Mouse (Mus musculus): ENCODE results near the gene Gm28047. TPM values are rescaled to one million over a fixed set of nuclear protein-coding genes. Genes with fewer than 3 reads are reported as not detected.

The Gm28047 gene
- polyA plus RNA-seq, 1 experiment, result not detected

GRCm38 (mm10) chr15:102624291-102624969 lies 437 bp downstream of the Gm28047 start:
- no peak for TF ChIP-seq GATA1 (IDR thresholded peaks at IDR 0.05; ENCODE audit: low read length)

DNA sequence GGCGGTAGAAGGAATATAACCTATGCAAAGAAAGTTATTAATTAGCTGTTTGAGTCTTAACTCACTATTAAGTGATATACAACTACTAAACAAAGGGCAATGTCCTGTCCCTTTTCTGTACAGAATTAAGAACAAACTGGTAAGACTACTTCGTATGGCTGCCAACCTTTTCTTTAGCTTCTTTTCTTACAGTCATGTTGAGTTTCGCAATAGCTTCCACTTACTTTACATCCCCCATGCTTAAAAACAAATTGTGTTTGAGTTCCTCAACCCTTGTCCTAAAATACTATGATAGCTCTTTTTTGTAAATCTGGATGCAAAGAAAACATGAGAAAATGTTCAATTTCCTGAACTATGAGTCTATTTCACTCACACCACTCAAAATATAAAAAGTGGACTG lies 1.7 kb downstream of the Gm28047 start:
- no peak for TF ChIP-seq GATA1 (IDR thresholded peaks at IDR 0.05; ENCODE audit: low read length)

DNA sequence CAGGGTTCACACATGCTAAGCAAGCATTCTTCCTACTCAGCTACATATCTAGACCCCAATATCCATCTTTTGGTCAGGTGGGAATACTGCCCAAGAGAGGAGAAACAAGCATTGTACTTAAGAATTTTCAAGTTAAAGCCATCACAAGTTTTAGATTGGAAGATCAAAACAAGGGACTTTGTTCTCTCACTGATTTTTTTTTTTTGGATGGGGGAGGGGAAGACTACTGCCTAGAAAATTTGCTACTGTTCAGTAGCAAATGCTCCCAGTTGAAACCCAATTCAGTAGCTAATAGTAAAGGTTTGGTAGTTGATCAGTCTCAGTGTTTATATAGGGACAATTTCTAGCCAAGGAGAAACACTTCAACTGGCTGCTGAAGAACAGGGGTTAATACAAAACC lies 2.3 kb downstream of the Gm28047 start:
- no peak for TF ChIP-seq GATA1 (IDR thresholded peaks at IDR 0.05; ENCODE audit: low read length)

GRCm38 (mm10) chr15:102620765-102621164 lies 4.1 kb downstream of the Gm28047 start:
- no peak for TF ChIP-seq GATA1 (IDR thresholded peaks at IDR 0.05; ENCODE audit: low read length)

- no peak for TF ChIP-seq GATA1 (IDR thresholded peaks at IDR 0.05; ENCODE audit: low read length)
These were observed 5.4 kb downstream of the Gm28047 start for GRCm38 (mm10) chr15:102619486-102619885.

DNA sequence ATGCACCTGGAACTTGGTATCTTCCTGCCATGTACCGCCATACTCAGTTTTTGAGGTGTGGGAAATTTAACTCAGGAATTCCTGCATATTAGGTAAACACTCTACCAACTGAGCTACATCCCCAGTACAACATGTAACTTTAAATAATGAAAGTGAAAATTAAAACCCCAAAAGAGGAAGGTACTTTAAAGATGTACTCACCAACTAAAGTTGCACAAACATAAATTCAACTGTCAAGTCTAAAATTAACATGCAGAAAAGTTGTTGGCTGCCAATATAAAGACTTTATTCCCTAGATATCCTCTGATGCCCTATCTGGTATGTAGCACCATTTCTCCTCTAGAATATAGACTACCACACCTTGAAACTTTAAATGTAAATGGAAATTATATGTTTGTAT lies 7.2 kb downstream of the Gm28047 start:
- no peak for TF ChIP-seq GATA1 (IDR thresholded peaks at IDR 0.05; ENCODE audit: low read length)

DNA sequence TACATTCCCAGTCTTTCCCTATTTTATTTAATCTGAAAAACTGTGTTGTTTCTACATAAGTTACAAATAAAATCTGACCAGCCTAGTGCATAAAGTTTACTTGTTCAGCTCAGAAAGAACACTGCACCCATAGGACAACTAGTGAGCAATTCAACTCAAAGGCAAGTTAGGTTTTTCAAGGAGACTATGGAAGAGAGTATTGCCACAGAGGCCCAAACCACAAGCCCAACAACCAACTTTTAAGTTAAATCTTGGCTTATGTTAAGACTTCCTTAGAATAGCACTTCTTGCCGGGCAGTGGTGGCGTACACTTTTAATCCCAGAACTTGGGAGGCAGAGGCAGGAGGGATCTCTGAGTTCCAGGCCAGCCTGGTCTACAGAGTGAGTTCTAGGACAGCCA lies 8.7 kb downstream of the Gm28047 start:
- no peak for TF ChIP-seq GATA1 (IDR thresholded peaks at IDR 0.05; ENCODE audit: low read length)

DNA sequence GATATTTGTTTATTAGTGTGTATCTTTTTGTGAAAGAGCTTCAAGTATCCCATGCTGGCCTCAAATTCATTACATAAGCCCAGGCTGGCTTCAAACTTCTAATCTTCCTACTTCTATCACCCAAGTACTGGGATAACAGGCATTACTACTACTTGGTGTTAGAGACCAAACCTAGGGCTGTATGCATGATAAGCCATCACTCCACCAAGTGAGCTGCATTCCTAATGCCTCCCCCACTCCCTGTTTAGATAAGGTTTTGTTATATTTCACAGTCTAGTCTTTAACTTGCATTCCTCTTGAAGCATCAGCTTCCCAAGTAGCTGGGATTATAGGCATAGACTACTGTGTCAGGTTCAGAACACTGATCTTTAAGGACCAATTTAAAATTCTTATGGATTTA lies 10.6 kb downstream of the Gm28047 start:
- TF ChIP-seq GATA1 (IDR thresholded peaks at IDR 0.05; ENCODE audit: low read length), result no peak

DNA sequence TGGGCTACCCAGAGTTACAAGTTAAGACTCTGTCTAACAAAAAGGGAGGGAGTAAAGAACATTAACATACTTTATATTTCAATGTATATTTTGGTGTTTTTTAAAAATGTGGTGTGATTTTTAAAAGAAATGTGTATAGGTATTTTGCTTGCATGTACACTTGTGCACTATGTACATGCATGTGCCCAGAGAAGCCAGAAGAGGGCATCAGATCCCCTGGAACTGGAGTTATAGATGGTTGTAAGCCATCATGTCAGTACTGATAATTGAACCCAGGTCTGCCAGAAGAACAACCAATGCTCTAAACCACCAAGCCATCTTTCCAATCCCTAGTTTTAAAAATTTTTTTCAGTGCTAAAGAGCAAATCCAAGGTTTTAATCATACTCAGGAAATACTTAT lies 11.9 kb downstream of the Gm28047 start:
- no peak for TF ChIP-seq GATA1 (IDR thresholded peaks at IDR 0.05; ENCODE audit: low read length)

GRCm38 (mm10) chr15:102593996-102594656 lies 30.7 kb downstream of the Gm28047 start:
- TF ChIP-seq GATA1 (IDR thresholded peaks at IDR 0.05; ENCODE audit: low read length), result no peak

DNA sequence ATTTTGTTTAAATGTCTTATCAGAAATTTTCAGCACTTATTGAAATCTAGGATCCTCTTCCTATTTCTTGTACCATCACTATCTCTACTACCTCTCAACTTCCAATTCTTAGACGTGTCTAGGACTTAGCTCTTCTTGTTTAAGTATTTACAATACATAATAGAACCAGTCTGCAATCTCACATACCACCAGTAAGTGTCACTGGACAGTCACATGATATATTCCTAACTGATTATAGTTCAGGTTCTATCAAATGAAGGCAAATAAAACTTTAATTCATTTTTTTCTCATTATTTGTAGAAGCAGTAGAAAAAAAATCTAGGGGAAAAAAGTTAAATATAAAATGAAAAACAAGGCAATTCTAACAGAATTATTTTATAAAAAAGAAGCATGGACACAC lies 32.2 kb downstream of the Gm28047 start:
- no peak for TF ChIP-seq GATA1 (IDR thresholded peaks at IDR 0.05; ENCODE audit: low read length)

DNA sequence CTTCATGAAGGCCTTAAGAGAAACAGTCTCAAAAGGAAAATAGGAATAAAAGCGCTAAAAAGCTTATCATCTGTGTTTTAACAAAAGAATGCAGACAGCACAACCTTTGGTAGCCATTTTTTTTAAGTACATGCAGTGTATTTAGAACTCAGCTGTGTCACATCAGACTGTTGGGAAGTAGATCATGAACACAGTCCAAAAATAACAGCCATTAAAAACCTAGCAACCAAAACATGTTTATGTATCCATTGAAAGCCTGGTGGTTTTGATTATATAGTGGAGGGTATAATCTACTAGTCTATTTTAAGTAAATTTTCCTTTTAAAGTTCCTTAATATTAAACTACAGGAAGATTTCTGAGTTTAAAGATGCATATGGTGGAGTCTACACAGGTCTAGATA lies 34.3 kb downstream of the Gm28047 start:
- no peak for TF ChIP-seq GATA1 (IDR thresholded peaks at IDR 0.05; ENCODE audit: low read length)

DNA sequence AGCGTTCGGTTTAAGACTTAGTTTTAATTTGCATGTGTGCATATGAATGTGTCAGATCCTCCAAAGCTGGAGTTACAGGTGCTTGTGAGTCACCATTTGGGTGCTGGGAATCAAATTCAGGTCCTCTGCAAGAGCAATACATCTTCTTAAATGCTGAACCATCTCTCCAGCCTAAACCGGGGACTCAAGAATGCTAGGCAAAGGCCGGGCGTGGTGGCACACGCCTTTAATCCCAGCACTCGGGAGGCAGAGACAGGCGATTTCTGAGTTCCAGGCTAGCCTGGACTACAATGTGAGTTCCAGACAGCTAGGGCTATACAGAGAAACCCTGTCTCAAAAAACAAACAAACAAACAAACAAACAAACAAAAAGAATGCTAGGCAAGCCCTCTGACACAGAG lies 35.0 kb downstream of the Gm28047 start:
- no peak for TF ChIP-seq GATA1 (IDR thresholded peaks at IDR 0.05; ENCODE audit: low read length)

DNA sequence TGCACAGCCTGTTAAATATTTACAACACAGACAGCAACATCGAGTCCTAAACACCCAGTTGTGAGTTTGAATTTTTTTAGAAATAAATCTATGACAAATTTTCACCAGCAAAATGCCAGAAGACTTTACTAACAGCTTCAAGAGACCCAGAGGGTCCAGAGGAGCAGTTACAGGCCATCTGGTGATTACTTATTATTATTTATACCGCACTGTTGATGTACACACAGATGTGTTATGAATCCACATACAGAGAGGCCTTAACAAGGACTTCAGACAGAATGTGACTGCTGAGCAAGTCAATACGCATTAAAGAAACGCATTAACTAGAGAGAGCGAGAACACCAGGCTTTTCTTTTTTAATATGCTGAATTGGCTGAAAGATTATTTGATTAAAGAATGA lies 39.4 kb downstream of the Gm28047 start:
- TF ChIP-seq GATA1 (IDR thresholded peaks at IDR 0.05; ENCODE audit: low read length), result no peak

GRCm38 (mm10) chr15:102583708-102584383 lies 41.0 kb downstream of the Gm28047 start:
- TF ChIP-seq GATA1 (IDR thresholded peaks at IDR 0.05; ENCODE audit: low read length), result no peak

DNA sequence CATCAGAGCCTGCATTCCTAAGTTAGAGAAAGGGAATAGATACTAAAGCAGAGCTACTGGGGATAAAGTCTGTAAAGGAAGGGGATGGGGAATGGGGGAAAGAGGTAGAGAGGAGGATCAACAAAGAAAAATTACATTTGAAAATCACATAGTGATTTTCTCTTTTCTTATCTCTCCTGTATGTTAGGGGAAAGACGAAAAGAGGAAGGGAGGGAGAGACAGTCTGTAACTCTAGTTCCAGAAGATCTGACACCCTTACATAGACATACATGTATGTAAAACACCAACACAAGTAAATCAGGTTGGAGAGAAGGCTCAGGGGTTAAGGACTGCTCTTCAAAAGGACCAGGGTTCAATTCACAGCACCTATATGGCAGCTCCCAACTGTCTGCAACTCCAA lies 43.7 kb downstream of the Gm28047 start:
- TF ChIP-seq GATA1 (IDR thresholded peaks at IDR 0.05; ENCODE audit: low read length), result no peak

DNA sequence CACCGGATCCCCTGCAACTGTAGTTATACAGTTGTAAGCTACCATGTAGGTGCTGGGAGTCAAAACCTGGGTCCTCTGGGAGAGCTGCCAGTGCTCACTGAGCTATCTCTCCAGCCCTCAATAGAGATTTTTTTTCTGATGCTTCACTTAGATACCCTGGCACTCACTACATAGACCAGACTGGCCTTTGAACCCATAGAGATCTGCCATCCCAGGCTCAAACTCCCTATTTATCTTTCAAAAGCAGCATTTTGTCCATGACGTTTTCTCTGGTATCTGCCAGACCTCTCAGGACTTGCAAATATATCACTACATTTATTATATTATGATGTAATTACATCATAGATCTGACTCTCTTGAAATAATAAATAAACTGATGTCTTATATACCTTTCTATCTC lies 46.5 kb downstream of the Gm28047 start:
- no peak for TF ChIP-seq GATA1 (IDR thresholded peaks at IDR 0.05; ENCODE audit: low read length)
